Mouse (Mus musculus) cerebellum, adult 11-12 months (tissue): ENCODE measurements around the gene Akr1b8.
"Not testable (repeated sequence)": the region's sequence is repeated elsewhere in the genome, so short reads cannot be mapped to it uniquely, and the experiment has no call there.

Source experiments
- DNase-seq: peaks from one replicate; pipeline ENCODE4 v3.0.0; 2022

Akr1b8 gene

GRCm38 (mm10) chr6:34350037-34350699 is 3.8 kb upstream of the Akr1b8 start:
- no peak for DNase-seq

GRCm38 (mm10) chr6:34351481-34351880 is 2.4 kb upstream of the Akr1b8 start:
- DNase-seq = not testable (repeated sequence)

- no peak for DNase-seq
These were observed 1.5 kb upstream of the Akr1b8 start for GRCm38 (mm10) chr6:34352401-34352800.

- no peak for DNase-seq
These were observed 732 bp downstream of the Akr1b8 start for GRCm38 (mm10) chr6:34354354-34355348.

GRCm38 (mm10) chr6:34355349-34355747 is 1.4 kb downstream of the Akr1b8 start:
- no peak for DNase-seq

GRCm38 (mm10) chr6:34355841-34356240 is 1.9 kb downstream of the Akr1b8 start:
- no peak for DNase-seq

- DNase-seq = no peak
These were observed 10.6 kb downstream of the Akr1b8 start for GRCm38 (mm10) chr6:34364217-34365136.

- DNase-seq = no peak
These were observed 14.1 kb downstream of the Akr1b8 start for GRCm38 (mm10) chr6:34367998-34368397.

- DNase-seq = no peak
These were observed 16.2 kb downstream of the Akr1b8 start for GRCm38 (mm10) chr6:34370081-34370480.

GRCm38 (mm10) chr6:34371700-34372351 is 17.9 kb downstream of the Akr1b8 start:
- peak; percentile 52 for DNase-seq

GRCm38 (mm10) chr6:34373841-34374240 is 19.9 kb downstream of the Akr1b8 start:
- DNase-seq = no peak

GRCm38 (mm10) chr6:34375888-34376287 is 22.0 kb downstream of the Akr1b8 start:
- DNase-seq = not testable (repeated sequence)

GRCm38 (mm10) chr6:34383401-34383800 is 29.5 kb downstream of the Akr1b8 start:
- DNase-seq = peak; percentile 17

- peak; percentile 77 for DNase-seq
These were observed 30.3 kb downstream of the Akr1b8 start, which contains the start of gene Akr1b10 for GRCm38 (mm10) chr6:34384110-34384661. Gene Akr1b10, plus strand, starts transcription at chr6:34384218.

GRCm38 (mm10) chr6:34384701-34385370 is 30.9 kb downstream of the Akr1b8 start:
- peak; percentile 29 for DNase-seq

- no peak for DNase-seq
These were observed 34.7 kb downstream of the Akr1b8 start for GRCm38 (mm10) chr6:34388420-34389156.

GRCm38 (mm10) chr6:34395897-34396296 is 42.0 kb downstream of the Akr1b8 start:
- no peak for DNase-seq

GRCm38 (mm10) chr6:34398431-34398830 is 44.5 kb downstream of the Akr1b8 start:
- DNase-seq = no peak

GRCm38 (mm10) chr6:34399606-34400220 is 45.8 kb downstream of the Akr1b8 start:
- DNase-seq = no peak

- DNase-seq = no peak
These were observed 46.8 kb downstream of the Akr1b8 start for GRCm38 (mm10) chr6:34400696-34401095.
